Mouse (Mus musculus): Measurements from ENCODE around the gene Mtss1l. TPM values are rescaled to one million over a fixed set of nuclear protein-coding genes. Genes with fewer than 3 reads are reported as not detected.

Mtss1l gene
- total and polyA plus RNA-seq, 3 experiments, result 0.64 to 0.66 TPM; not detected in 1

DNA sequence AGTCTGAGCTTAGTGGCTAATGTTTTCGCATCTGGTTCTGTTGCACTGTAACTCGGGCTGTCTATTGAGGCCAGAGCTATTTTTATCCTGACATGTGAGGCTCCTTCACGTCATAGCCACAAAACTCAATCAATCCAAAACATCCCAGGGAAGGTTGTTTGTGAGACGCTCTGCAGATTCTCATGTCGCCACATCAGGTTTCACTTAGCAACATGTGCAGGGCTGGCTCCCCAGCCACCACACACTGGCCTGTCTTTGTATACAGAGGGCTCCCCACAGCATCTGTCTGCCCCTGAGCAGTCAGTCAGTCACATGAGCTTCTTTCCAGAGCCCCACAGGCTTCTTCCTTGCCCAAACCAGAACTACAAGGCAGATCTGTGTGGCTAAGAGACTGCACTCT is 44.6 kb upstream of the Mtss1l start:
- DNase-seq (ENCODE audit: extremely low read depth), result no peak
- no peak overlapping the region for H3K9ac ChIP-seq (ENCODE audit: insufficient read depth, low read depth)
- H3K4me1 ChIP-seq (ENCODE audit: control insufficient read depth in 1 of 2, insufficient read depth in 2 of 2), result peaks cover 0 to 10% of the 10 kb centered on the region in 2 experiments; a peak in 2 of 4 replicates
- no peak overlapping the region for H3K27ac ChIP-seq (ENCODE audit: insufficient read depth, low read depth)
- no peak overlapping the region for H3K4me3 ChIP-seq (replicated peaks in 1 of 3; ENCODE audit: low read depth in 2 of 3, low read length in 2 of 3, poor library complexity in 1 of 3)
- in situ Hi-C loops (cut with MboI; ENCODE audit: low pct_ligation_motif_present, low pct_unique_long_range_greater_than_20kb, low sequenced_read_pairs) (no loop called here), dilution Hi-C loops (cut with MboI; ENCODE audit: extremely low pct_ligation_motif_present, extremely low pct_unique_long_range_greater_than_20kb, low sequenced_read_pairs) (no loop called here)
- no peaks in the 10 kb centered on the region for H3K9me3 ChIP-seq (replicated peaks; ENCODE audit: low read length)
- no peaks in the 10 kb centered on the region for H3K79me2 ChIP-seq (replicated peaks; ENCODE audit: control insufficient read depth, extremely low read depth, insufficient read depth, poor library complexity, severe bottlenecking)
- no peaks in the 10 kb centered on the region for H3K27me3 ChIP-seq (replicated peaks)
- H3K36me3 ChIP-seq (replicated peaks in 1 of 2; ENCODE audit: control insufficient read depth in 1 of 2, insufficient read depth in 1 of 2, low read length in 1 of 2), result peaks cover 31 to 94% of the 10 kb centered on the region in 2 experiments
- H3K4me2 ChIP-seq (ENCODE audit: insufficient read depth, low read depth, poor library complexity, severe bottlenecking), result no peak overlapping the region
- TF ChIP-seq SMC3 (IDR thresholded peaks at IDR 0.05; ENCODE audit: low read depth, low read length) (no peak), ZC3H11A (IDR thresholded peaks at IDR 0.05; ENCODE audit: low read depth, low read length) (no peak), POLR2A (IDR thresholded peaks at IDR 0.05; ENCODE audit: low read depth, low read length) (no peak), MAX (IDR thresholded peaks at IDR 0.05; ENCODE audit: low read length) (no peak), PAX5 (IDR thresholded peaks at IDR 0.05; ENCODE audit: low read length) (no peak), EP300 (IDR thresholded peaks at IDR 0.05; ENCODE audit: low read length) (no peak), ZKSCAN1 (IDR thresholded peaks at IDR 0.05; ENCODE audit: borderline replicate concordance, low read depth, low read length) (no peak), MYC (IDR thresholded peaks at IDR 0.05; ENCODE audit: low read depth, low read length) (no peak), CTCF (conservative IDR thresholded peaks at IDR 0.05 in 1 of 2, IDR thresholded peaks at IDR 0.05 in 1 of 2; ENCODE audit: low read depth in 2 of 2, low read length in 2 of 2) (no peak), ETS1 (conservative IDR thresholded peaks at IDR 0.05; ENCODE audit: low read depth, low read length) (no peak), E2F4 (IDR thresholded peaks at IDR 0.05; ENCODE audit: insufficient replicate concordance, low read depth, low read length) (no peak), ZMIZ1 (IDR thresholded peaks at IDR 0.05; ENCODE audit: low read depth, low read length) (no peak), SIN3A (IDR thresholded peaks at IDR 0.05; ENCODE audit: low read length) (no peak), CHD2 (IDR thresholded peaks at IDR 0.05; ENCODE audit: low read length) (no peak), MAFK (IDR thresholded peaks at IDR 0.05; ENCODE audit: insufficient replicate concordance, low read length) (no peak), GABPA (IDR thresholded peaks at IDR 0.05; ENCODE audit: insufficient replicate concordance, low read depth, low read length) (no peak), HCFC1 (IDR thresholded peaks at IDR 0.05; ENCODE audit: low read depth, low read length) (no peak), USF2 (conservative IDR thresholded peaks at IDR 0.05; ENCODE audit: low read depth, low read length) (no peak)

GRCm38 (mm10) chr8:110677174-110677660 is 44.1 kb upstream of the Mtss1l start:
- no peaks in the 10 kb centered on the region for H3K9me3 ChIP-seq (replicated peaks; ENCODE audit: low read length)
- in situ Hi-C loops (cut with MboI; ENCODE audit: low pct_ligation_motif_present, low pct_unique_long_range_greater_than_20kb, low sequenced_read_pairs) (no loop called here), dilution Hi-C loops (cut with MboI; ENCODE audit: extremely low pct_ligation_motif_present, extremely low pct_unique_long_range_greater_than_20kb, low sequenced_read_pairs) (no loop called here)
- H3K9ac ChIP-seq (ENCODE audit: insufficient read depth, low read depth), result no peak overlapping the region
- no peak overlapping the region for H3K4me3 ChIP-seq (replicated peaks in 1 of 3; ENCODE audit: low read depth in 2 of 3, low read length in 2 of 3, poor library complexity in 1 of 3)
- H3K4me2 ChIP-seq (ENCODE audit: insufficient read depth, low read depth, poor library complexity, severe bottlenecking), result no peak overlapping the region
- peaks cover 0 to 10% of the 10 kb centered on the region in 2 experiments; a peak in 2 of 4 replicates for H3K4me1 ChIP-seq (ENCODE audit: control insufficient read depth in 1 of 2, insufficient read depth in 2 of 2)
- no peak for DNase-seq (ENCODE audit: extremely low read depth)
- H3K36me3 ChIP-seq (replicated peaks in 1 of 2; ENCODE audit: control insufficient read depth in 1 of 2, insufficient read depth in 1 of 2, low read length in 1 of 2), result peaks cover 28 to 93% of the 10 kb centered on the region in 2 experiments
- H3K27me3 ChIP-seq (replicated peaks), result no peaks in the 10 kb centered on the region
- H3K79me2 ChIP-seq (replicated peaks; ENCODE audit: control insufficient read depth, extremely low read depth, insufficient read depth, poor library complexity, severe bottlenecking), result no peaks in the 10 kb centered on the region
- no peak for TF ChIP-seq RAD21 (IDR thresholded peaks at IDR 0.05; ENCODE audit: low read depth, low read length)
- no peak for TF ChIP-seq UBTF (IDR thresholded peaks at IDR 0.05; ENCODE audit: low read depth, low read length)
- TF ChIP-seq MAX (IDR thresholded peaks at IDR 0.05; ENCODE audit: low read length), result no peak
- TF ChIP-seq MAZ (IDR thresholded peaks at IDR 0.05; ENCODE audit: low read depth, low read length), result no peak
- no peak for TF ChIP-seq EP300 (IDR thresholded peaks at IDR 0.05; ENCODE audit: low read length)
- no peak for TF ChIP-seq JUND (conservative IDR thresholded peaks at IDR 0.05; ENCODE audit: low read depth, low read length)
- TF ChIP-seq CHD1 (IDR thresholded peaks at IDR 0.05; ENCODE audit: low read depth, low read length), result no peak
- TF ChIP-seq IRF4 (IDR thresholded peaks at IDR 0.05; ENCODE audit: low read depth, low read length), result no peak
- TF ChIP-seq SMC3 (IDR thresholded peaks at IDR 0.05; ENCODE audit: low read depth, low read length), result no peak
- TF ChIP-seq MEF2A (IDR thresholded peaks at IDR 0.05; ENCODE audit: borderline replicate concordance, low read depth, low read length), result no peak
- no peak for TF ChIP-seq KAT2A (IDR thresholded peaks at IDR 0.05; ENCODE audit: insufficient replicate concordance, low read length)
- no peak for TF ChIP-seq USF2 (conservative IDR thresholded peaks at IDR 0.05; ENCODE audit: low read depth, low read length)
- no peak for TF ChIP-seq ZC3H11A (IDR thresholded peaks at IDR 0.05; ENCODE audit: low read depth, low read length)
- TF ChIP-seq MXI1 (IDR thresholded peaks at IDR 0.05; ENCODE audit: low read depth, low read length), result no peak
- no peak for TF ChIP-seq BHLHE40 (IDR thresholded peaks at IDR 0.05; ENCODE audit: low read depth, low read length)
- no peak for TF ChIP-seq USF1 (IDR thresholded peaks at IDR 0.05; ENCODE audit: low read depth, low read length)
- H3K27ac ChIP-seq (ENCODE audit: insufficient read depth, low read depth), result no peak overlapping the region

All from CH12.LX (cell line).